Mouse (Mus musculus) splenic B cell, adult 2 months (primary cell): ENCODE measurements around the gene Hoxa6.

Source experiments
- DNase-seq: peaks from one replicate; pipeline ENCODE4 v3.0.0-alpha.2; 2011; ENCODE audit warnings: low read depth, low spot score
- H3K27me3 ChIP-seq: 2 replicates; pipeline ENCODE4 v1.6.1; 2012; ENCODE audit warnings: mild to moderate bottlenecking, low read length, moderate library complexity, mixed read lengths; ENCODE audit not compliant: control insufficient read depth, poor library complexity, insufficient read depth, severe bottlenecking
- H3K36me3 ChIP-seq: 2 replicates; pipeline ENCODE4 v1.6.1; 2012; ENCODE audit warnings: mild to moderate bottlenecking, low read length, moderate library complexity, mixed read lengths; ENCODE audit not compliant: control insufficient read depth, poor library complexity, insufficient read depth, severe bottlenecking

The Hoxa6 gene

DNA sequence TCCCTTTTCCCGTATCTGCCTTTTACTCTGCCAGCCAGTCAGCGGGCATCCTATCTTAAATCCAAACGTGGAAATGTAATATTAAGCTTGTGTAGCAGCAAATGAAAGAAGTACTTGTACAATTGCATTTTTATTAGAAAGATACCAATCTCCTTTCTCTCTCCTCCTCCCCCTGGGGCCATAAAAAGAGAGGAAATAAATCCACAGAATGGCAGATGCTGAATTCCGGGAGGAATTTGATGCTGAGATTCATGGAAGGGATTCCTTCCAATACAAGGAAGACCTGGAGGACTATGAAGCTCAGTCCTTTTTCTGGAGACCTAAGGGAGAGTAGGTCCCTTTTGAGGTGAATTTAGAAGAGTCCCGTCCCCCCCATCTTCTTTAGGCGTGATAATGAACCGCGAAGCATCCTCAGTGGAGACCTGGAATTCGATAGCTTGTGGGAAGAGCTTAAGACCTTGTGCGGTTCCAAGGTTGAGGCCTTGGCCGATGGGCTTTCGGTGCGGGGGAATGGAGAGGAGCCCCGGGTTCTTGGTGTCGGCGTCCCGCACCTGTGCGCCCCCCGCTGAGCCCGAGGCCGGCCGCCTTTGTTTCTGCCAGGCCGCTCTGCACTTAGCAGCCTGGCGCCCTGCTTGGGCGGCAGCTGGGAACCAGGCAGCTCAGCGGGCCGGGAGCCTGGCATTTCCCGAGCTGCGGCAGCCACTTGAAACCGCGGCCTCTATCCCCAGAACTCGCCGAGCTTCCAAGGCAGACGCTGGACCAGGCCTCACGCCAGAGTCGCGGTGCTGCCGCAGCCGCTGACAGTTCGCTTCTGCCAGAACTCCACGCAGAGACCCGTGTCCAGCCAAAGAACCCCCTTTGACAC is 40.1 kb downstream of the Hoxa6 start:
- DNase-seq = no peak
- Histone ChIP-seq H3K27me3 (no peaks in the 10 kb centered on the region), H3K36me3 (no peaks in the 10 kb centered on the region)

DNA sequence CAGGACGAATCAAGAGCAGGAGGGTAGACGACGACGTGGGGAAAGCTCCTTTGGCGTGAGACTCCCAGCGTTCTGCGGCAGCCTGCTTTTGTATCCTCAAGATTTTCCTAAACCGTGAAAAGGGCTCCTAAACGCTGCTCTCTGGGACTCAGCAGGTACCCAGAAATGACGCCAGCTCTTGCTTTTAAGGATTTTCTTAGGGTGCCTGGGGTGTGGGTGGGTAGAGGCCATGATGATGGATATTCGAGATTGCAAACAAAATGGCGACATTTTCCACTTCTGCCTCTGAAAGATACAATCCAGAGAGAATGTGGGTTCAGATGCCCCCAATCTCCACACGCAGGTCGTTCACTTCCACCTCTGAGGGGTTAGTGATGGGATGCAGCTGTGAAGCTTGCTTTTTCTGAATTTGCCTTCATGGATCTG is 40.8 kb downstream of the Hoxa6 start:
- Histone ChIP-seq H3K36me3 (no peaks in the 10 kb centered on the region), H3K27me3 (no peaks in the 10 kb centered on the region)
- no peak for DNase-seq

- Histone ChIP-seq H3K36me3 (no peaks in the 10 kb centered on the region), H3K27me3 (no peaks in the 10 kb centered on the region)
- DNase-seq = no peak
Observed at GRCm38 (mm10) chr6:52167176-52167575, 41.3 kb downstream of the Hoxa6 start.

- DNase-seq = no peak
- H3K27me3 ChIP-seq = no peaks in the 10 kb centered on the region
Observed at GRCm38 (mm10) chr6:52166431-52167077, 42.0 kb downstream of the Hoxa6 start.

DNA sequence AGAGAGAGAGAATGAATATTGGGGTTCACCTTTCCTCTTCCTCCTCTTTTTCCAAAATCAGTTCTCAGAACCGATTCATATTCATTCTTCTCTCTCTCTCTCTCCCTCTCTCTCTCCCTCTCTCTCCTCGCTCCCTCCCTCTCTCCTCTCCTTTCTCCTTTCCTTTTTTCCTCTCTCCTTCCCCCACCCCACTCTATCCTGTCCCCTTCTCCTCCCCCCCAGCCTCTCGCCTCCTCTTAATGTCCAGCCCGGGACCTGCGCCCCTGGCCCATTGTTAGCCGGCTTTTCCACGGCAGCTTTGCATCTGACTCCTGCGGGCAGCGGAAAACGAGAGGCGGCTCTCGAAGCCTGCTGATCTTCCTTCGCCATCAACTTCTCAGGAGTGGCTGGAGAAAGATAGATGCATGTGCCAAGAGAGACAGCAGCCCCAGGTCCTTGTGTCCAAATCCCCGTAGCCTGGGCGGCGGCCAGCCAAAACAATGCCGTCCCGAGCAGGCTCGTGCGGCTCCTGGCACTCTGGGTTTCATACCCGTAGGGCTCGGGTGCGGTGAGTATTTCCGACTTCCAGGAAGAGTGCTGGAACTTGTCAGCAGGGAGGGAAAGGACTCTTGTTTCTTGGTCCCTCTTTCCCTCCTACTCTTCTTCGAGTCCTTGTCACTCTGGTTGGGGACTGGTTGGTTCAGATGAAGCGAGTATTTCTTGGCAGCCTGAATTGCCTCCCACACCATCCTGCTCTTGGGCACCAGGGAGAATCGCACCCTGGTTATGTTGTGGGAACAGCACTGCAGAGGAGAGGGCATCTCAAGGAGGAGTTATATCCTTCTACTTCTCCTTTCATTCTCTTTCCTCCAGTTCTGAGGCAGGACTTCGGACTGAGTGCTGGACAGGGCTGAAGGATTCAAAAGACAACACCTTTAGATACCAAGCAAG is 42.8 kb downstream of the Hoxa6 start:
- Histone ChIP-seq H3K36me3 (no peaks in the 10 kb centered on the region), H3K27me3 (peaks cover 4% of the 10 kb centered on the region)
- no peak for DNase-seq

More at GRCm38 (mm10) chr6:52166431-52167077, 42.0 kb downstream of the Hoxa6 start:
- no peaks in the 10 kb centered on the region for H3K36me3 ChIP-seq

DNA sequence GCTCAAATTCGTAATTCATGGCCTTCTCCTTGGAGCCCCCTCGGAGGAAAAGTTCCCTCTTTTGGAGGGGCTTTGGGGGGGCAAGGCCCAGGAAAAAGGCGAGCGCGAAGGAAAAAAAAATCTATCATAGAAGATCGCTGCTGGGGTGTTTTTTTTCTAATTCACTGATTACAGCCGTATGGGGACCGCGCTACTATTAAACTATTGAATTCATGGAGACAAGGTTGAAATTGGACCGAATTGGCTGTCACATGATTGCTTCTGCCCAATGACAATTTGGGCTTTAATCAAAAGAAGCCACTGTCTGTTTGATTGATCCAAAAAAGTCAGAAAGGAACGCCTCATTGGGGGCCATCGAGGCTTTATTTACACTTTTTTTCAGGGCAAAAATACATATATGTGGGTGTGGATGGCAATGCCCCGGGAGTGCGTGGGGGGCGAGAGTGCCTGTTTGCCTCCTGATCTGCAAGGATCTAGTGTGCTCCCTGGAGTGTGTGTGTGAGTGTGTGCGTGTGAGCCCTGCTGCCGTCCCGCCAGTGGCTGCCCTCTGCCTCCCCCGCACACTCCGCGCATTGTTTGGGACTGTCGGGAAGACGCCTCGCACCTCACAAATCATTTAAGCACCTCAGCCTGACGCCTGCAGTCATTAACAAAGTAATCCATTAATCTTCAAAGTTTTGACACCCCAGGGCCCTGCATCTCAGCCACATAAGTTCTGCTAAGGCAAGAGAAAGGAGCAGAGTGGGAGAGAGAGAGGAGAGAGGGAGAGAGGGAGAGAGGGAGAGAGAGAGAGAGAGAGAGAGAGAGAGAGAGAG is 43.7 kb downstream of the Hoxa6 start, which contains the start of gene Hoxa2:
TSS of gene Hoxa2 (minus strand) at position 206 of the 815 bp plus-strand sequence.
- Histone ChIP-seq H3K27me3 (peaks cover 4% of the 10 kb centered on the region), H3K36me3 (no peaks in the 10 kb centered on the region)
- no peak for DNase-seq

DNA sequence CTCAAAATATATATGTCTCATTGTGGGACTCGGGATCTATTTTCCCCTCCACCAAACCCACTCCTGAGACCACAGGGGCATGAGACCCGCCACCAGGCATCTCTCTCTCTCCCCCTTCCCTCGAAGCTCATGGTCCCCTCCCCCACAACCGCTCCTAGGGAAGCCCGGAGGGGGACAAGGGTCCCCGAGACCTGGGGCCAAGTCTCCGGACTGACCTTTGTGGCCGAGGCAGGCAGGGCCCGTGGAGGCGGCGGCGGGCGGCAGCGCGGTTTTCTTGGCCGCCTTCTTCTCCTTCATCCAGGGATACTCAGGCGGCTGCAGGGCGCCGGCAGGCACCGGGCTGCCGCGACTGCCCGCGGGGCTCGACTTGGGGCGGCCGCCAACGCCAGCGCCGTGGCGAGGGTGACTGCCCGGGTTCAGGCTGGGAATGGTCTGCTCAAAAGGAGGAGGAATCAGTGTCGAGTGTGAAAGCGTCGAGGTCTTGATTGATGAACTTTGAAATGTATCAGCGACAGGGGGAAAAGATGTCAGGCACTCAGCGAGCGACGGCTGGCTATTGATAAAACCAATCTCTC is 44.4 kb downstream of the Hoxa6 start:
- no peak for DNase-seq
- H3K36me3 ChIP-seq = no peaks in the 10 kb centered on the region
- H3K27me3 ChIP-seq = peaks cover 6% of the 10 kb centered on the region

- Histone ChIP-seq H3K27me3 (peaks cover 8% of the 10 kb centered on the region), H3K36me3 (no peaks in the 10 kb centered on the region)
- DNase-seq = no peak
Observed at GRCm38 (mm10) chr6:52163366-52164031, 45.0 kb downstream of the Hoxa6 start.

DNA sequence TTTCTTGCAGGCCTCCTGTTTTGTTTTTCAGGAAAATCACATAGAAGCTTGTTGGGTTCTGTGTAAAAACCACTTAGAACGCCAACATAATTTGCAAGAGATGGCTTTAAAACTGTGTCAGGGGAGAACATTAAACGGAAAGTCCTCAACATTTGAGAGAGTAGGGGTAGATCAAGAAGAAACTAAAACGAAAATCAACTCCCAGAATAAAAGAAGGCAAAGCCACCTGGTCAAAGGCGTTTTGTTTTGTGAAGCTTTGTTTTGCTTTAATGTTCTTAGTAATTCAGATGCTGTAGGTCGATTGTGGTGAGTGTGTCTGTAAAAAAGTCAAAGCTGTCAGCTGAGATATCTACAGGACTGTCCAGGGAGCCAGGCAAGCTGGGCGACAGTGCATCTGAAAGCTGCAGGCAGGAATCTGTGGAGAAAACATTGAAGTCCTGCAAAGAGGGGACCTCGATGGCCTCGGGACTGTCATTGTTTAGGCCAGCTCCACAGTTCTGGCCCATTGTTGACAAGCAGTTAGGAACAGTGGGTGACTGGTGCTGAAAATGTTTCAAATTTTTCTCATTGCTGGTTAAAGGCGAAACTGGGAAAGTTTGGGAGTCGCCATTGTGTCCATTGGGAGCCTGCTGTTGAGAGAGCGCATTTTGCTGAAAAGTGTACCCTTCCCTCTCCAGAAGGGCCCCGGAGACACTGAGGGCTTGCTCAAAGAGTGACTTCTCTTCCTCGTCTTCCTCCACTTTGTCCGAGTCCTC is 45.7 kb downstream of the Hoxa6 start:
- Histone ChIP-seq H3K27me3 (peaks cover 9% of the 10 kb centered on the region), H3K36me3 (no peaks in the 10 kb centered on the region)
- no peak for DNase-seq

DNA sequence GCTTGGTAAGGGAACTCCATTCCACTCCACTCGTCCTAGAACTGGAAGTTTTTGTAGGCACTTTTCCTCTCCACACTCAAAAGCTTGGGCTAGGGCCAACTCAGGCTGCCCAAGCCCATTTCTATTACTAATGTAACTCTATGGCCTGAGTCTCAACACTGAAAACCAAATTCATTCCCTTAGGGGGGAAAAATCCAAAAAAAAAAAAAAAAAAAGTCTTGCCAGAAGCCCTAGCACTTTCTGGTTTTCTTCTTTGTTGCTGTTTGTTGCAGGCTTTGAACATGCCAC is 46.5 kb downstream of the Hoxa6 start:
- no peak for DNase-seq
- no peaks in the 10 kb centered on the region for H3K36me3 ChIP-seq
- H3K27me3 ChIP-seq = peaks cover 9% of the 10 kb centered on the region

DNA sequence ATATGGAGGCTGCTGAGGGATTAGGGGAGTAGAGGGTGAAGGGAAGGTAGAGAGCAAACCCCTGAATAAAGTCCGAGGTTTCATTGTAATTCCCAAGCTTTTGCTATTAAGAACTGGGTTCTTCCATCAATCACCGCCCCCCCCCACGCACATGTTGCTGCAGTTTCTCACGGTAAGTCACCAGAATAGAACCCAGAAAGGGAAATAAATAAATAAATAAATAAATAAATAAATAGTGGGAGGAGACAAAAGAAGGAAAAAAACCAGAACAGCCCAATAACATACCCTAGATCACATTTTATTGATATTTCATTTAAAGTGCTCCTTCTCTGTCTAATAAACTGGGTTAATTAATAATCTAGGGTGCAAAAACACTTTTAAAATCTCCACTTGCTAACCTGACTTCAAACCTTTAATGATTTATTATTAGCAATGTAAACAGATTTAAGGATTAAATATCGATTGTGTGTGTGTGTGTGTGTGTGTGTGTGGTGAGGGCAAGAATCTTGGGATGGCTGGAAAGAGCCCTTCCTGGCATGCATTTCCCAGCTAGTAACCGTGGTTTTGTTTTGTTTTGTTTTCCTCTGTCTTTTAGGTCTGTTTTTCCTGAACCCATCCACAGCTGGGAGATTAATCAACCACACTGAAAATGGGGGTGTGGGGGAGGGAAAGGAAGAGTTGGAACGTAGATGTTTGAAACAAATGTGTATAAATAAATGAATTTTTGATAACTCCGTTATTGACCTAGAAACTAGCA is 47.0 kb downstream of the Hoxa6 start:
- DNase-seq = no peak
- peaks cover 9% of the 10 kb centered on the region for H3K27me3 ChIP-seq
- no peaks in the 10 kb centered on the region for H3K36me3 ChIP-seq

DNA sequence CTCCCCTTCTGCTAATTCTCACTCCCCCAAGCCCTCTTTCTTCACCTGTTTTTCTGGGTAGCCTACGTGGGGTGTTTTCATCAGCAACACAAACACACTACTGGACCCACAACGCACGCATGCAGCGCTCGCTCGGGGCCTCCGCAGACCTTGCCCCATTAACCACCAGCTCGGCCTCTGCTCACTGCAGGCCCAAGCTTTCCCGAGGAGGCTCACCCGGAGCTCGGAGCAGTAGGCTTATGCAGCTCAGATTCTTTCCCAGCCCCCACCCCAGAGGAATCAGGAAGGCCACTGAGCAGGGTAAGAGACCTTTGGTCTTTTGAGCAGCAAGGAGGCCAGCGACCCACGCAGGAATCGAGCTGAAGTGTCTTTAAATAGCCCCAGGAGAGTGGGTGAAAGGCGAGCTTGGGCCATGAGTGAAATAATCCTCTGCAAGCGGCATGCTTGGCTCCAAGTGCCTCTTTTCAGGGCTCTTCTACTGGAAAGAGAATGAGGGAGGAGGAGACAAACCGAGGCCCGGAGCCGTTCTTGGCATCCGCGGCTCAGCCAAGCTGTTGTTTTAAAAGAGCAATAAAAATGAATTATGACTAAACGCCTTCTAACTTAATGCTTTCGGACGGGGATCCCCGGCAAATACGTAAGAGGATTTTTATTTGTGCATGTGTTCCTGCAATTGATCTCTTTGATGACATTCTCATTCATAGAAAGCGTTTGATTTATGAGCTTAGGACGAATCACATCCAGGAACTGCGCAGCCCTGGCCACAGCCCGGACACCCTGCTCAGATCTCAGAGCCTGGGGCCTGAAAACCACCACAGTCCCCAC is 47.8 kb downstream of the Hoxa6 start:
- H3K27me3 ChIP-seq = peaks cover 9% of the 10 kb centered on the region
- no peak for DNase-seq
- no peaks in the 10 kb centered on the region for H3K36me3 ChIP-seq
